Mouse (Mus musculus): ENCODE results near the gene Sh3gl2.

- TF ChIP-seq POLR2A (IDR thresholded peaks at IDR 0.05; ENCODE audit: borderline replicate concordance, low read depth, low read length): no peak
- TF ChIP-seq CTCF (IDR thresholded peaks at IDR 0.05; ENCODE audit: low read depth, low read length): no peak
Observed at GRCm38 (mm10) chr4:85291296-85291695, 86.4 kb downstream of the Sh3gl2 start.
